Mouse (Mus musculus): ENCODE results near the gene Oprm1. TPM values are rescaled to one million over a fixed set of nuclear protein-coding genes. Genes with fewer than 3 reads are reported as not detected.

Oprm1 gene
- polyA plus RNA-seq, 1 experiment: 0.09 TPM

DNA sequence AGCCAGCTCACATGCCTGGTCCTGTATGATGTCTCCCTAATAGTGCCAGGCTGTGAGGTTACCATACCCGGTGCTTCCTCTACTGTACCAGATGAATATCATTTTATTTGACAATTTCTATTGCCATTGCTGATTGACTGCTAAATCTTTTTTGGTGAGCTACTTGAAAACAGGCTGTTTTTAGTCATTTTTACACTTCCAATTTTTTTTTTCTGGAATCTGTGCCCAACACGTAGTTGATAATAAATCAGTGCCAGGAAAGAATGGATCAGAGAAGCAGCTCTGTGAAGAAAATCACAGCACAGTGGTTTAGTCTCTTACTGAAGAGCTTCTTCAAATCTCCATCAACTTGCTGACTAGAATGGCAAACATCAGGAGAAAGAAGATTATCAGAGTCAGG is 168.4 kb downstream of the Oprm1 start:
- Histone ChIP-seq H3K27ac (ENCODE audit: control insufficient read depth, insufficient read depth, low read depth, low read length) (no peak overlapping the region), H3K4me3 (ENCODE audit: control insufficient read depth, low read depth, low read length) (no peak overlapping the region), H3K4me1 (ENCODE audit: control insufficient read depth, insufficient read depth, low read length) (no peaks in the 10 kb centered on the region), H3K27me3 (ENCODE audit: control insufficient read depth, insufficient read depth, low read length) (no peaks in the 10 kb centered on the region), H3K36me3 (ENCODE audit: control insufficient read depth, insufficient read depth, low read length) (no peaks in the 10 kb centered on the region)
- TF ChIP-seq CTCF (IDR thresholded peaks at IDR 0.05; ENCODE audit: control insufficient read depth, insufficient read depth, insufficient replicate concordance, low read depth, low read length): no peak
- no peak for TF ChIP-seq POLR2A (IDR thresholded peaks at IDR 0.05; ENCODE audit: control insufficient read depth, low read depth, low read length)

DNA sequence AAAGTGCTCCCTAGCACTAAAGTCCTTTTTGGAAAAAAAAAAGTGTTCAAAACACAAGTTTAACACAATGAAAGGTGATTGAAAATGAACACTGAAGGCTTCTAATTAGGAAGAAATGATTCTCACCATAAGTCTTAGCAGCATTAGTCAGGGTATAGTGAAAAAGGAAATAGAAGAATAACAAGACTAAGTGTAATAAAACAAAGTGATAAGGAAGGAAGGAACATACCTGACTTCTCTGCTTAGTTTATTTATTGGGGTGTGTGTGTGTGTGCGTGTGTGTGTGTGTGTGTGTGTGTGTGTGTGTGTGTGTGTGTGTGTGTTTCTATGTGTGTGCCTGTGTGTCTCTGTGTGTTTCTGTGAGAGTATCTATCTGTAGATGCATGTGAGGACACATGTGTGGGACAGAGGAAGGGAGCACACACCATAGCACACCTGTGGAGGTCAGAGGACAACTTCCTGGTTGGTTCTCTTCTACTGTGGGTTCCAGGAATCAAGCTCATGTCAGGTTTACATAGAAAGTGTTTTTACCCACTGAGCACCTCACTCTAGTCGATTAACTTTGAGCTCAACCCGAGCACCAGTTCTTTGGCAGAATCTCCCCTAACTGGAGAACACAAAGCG is 169.4 kb downstream of the Oprm1 start:
- H3K4me1 ChIP-seq (ENCODE audit: control insufficient read depth, insufficient read depth, low read length): no peaks in the 10 kb centered on the region

DNA sequence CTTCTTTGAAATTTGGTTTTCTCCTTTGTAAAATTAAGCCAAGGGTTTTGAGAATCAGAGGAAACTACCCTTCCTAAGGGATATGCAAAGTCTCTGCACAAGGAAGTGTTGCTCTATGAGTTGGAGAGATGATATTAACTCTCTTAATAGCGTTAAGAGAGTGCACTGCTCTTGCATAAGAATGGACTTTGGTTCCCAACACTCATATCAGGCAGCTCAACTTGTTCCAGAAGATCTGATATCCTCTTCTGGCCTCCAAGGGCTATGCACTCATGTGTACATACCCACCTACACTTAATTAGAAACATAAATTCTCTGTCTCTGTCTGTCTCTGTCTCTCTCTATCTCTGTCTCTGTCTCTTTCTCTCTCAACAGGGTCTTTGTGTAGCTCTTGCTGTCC is 170.6 kb downstream of the Oprm1 start:
- Histone ChIP-seq H3K4me3 (ENCODE audit: control insufficient read depth, low read depth, low read length) (no peak overlapping the region), H3K27me3 (ENCODE audit: control insufficient read depth, insufficient read depth, low read length) (no peaks in the 10 kb centered on the region), H3K36me3 (ENCODE audit: control insufficient read depth, insufficient read depth, low read length) (no peaks in the 10 kb centered on the region), H3K27ac (ENCODE audit: control insufficient read depth, insufficient read depth, low read depth, low read length) (no peak overlapping the region), H3K4me1 (ENCODE audit: control insufficient read depth, insufficient read depth, low read length) (no peaks in the 10 kb centered on the region)
- TF ChIP-seq POLR2A (IDR thresholded peaks at IDR 0.05; ENCODE audit: control insufficient read depth, low read depth, low read length) (no peak), CTCF (IDR thresholded peaks at IDR 0.05; ENCODE audit: control insufficient read depth, insufficient read depth, insufficient replicate concordance, low read depth, low read length) (no peak)

More for the DNA sequence above, 169.4 kb downstream of the Oprm1 start:
- Histone ChIP-seq H3K36me3 (ENCODE audit: control insufficient read depth, insufficient read depth, low read length) (no peaks in the 10 kb centered on the region), H3K4me3 (ENCODE audit: control insufficient read depth, low read depth, low read length) (no peak overlapping the region), H3K27me3 (ENCODE audit: control insufficient read depth, insufficient read depth, low read length) (no peaks in the 10 kb centered on the region), H3K27ac (ENCODE audit: control insufficient read depth, insufficient read depth, low read depth, low read length) (no peak overlapping the region)
- no peak for TF ChIP-seq CTCF (IDR thresholded peaks at IDR 0.05; ENCODE audit: control insufficient read depth, insufficient read depth, insufficient replicate concordance, low read depth, low read length)
- no peak for TF ChIP-seq POLR2A (IDR thresholded peaks at IDR 0.05; ENCODE audit: control insufficient read depth, low read depth, low read length)

DNA sequence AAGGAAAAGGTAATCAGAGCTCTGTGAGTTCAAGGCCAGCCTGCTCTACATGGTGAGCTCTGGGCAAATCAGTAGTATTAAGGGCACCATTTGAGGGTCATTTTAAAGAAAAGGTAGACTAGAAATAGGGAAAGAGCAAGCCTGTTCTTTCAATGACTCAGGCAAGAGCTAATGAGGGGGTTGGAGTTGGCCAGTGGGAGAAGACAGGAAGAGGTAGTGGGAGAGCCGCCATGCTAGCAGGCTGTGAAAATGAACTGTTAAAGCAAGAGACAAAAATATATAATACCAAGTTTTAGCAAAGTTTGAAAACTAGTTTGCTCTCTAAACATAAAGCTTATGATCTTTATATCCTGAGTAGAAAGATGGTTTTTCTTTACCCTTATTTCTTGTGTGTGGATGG is 172.1 kb downstream of the Oprm1 start:
- Histone ChIP-seq H3K4me3 (ENCODE audit: control insufficient read depth, low read depth, low read length) (no peak overlapping the region), H3K27ac (ENCODE audit: control insufficient read depth, insufficient read depth, low read depth, low read length) (no peak overlapping the region), H3K27me3 (ENCODE audit: control insufficient read depth, insufficient read depth, low read length) (no peaks in the 10 kb centered on the region), H3K4me1 (ENCODE audit: control insufficient read depth, insufficient read depth, low read length) (no peaks in the 10 kb centered on the region), H3K36me3 (ENCODE audit: control insufficient read depth, insufficient read depth, low read length) (no peaks in the 10 kb centered on the region)
- TF ChIP-seq POLR2A (IDR thresholded peaks at IDR 0.05; ENCODE audit: control insufficient read depth, low read depth, low read length) (no peak), CTCF (IDR thresholded peaks at IDR 0.05; ENCODE audit: control insufficient read depth, insufficient read depth, insufficient replicate concordance, low read depth, low read length) (no peak)

DNA sequence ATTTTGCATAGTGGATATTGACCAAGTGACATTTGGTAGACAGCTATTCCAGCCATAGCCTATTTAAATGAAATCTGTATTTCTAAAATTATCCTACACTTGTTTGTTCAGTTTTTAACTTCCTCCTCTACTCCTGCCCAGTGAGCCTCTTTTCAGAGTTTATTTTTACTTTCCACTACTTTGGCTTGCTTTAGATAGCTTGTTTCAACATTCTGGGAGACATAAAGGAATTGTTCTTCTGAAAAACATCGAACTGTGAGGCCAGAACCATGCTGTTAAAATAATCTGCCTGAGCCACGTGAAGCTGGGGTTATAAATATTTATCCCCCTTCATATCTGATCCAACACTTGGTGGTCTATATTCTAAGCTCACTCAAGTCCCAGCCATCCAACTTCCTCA is 172.6 kb downstream of the Oprm1 start:
- H3K36me3 ChIP-seq (ENCODE audit: control insufficient read depth, insufficient read depth, low read length): no peaks in the 10 kb centered on the region
- no peak overlapping the region for H3K4me3 ChIP-seq (ENCODE audit: control insufficient read depth, low read depth, low read length)
- no peaks in the 10 kb centered on the region for H3K27me3 ChIP-seq (ENCODE audit: control insufficient read depth, insufficient read depth, low read length)
- TF ChIP-seq POLR2A (IDR thresholded peaks at IDR 0.05; ENCODE audit: control insufficient read depth, low read depth, low read length) (no peak), CTCF (IDR thresholded peaks at IDR 0.05; ENCODE audit: control insufficient read depth, insufficient read depth, insufficient replicate concordance, low read depth, low read length) (no peak)
- H3K4me1 ChIP-seq (ENCODE audit: control insufficient read depth, insufficient read depth, low read length): no peaks in the 10 kb centered on the region
- no peak overlapping the region for H3K27ac ChIP-seq (ENCODE audit: control insufficient read depth, insufficient read depth, low read depth, low read length)

DNA sequence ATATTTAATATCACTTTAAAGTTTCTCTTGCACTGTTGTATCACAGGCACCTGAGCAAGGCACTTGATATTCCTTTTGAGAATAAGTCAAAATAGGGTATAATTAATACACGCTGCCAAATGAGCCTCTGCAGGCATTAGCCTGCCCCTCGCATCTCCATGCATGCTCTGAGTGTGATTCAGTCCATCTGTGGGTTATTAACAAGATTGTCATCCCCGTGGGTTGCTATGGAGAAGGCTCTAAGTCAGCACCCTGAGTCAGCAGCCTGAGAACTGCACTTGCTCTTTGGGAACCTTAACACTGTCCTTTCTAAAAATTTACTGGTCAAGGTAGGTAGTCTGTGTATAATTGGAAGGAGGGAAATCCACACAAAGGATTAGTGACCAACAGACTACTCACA is 176.5 kb downstream of the Oprm1 start:
- TF ChIP-seq CTCF (IDR thresholded peaks at IDR 0.05; ENCODE audit: control insufficient read depth, insufficient read depth, insufficient replicate concordance, low read depth, low read length) (no peak), POLR2A (IDR thresholded peaks at IDR 0.05; ENCODE audit: control insufficient read depth, low read depth, low read length) (no peak)
- no peak overlapping the region for H3K4me3 ChIP-seq (ENCODE audit: control insufficient read depth, low read depth, low read length)
- no peaks in the 10 kb centered on the region for H3K27me3 ChIP-seq (ENCODE audit: control insufficient read depth, insufficient read depth, low read length)
- no peaks in the 10 kb centered on the region for H3K4me1 ChIP-seq (ENCODE audit: control insufficient read depth, insufficient read depth, low read length)
- no peak overlapping the region for H3K27ac ChIP-seq (ENCODE audit: control insufficient read depth, insufficient read depth, low read depth, low read length)
- H3K36me3 ChIP-seq (ENCODE audit: control insufficient read depth, insufficient read depth, low read length): no peaks in the 10 kb centered on the region

DNA sequence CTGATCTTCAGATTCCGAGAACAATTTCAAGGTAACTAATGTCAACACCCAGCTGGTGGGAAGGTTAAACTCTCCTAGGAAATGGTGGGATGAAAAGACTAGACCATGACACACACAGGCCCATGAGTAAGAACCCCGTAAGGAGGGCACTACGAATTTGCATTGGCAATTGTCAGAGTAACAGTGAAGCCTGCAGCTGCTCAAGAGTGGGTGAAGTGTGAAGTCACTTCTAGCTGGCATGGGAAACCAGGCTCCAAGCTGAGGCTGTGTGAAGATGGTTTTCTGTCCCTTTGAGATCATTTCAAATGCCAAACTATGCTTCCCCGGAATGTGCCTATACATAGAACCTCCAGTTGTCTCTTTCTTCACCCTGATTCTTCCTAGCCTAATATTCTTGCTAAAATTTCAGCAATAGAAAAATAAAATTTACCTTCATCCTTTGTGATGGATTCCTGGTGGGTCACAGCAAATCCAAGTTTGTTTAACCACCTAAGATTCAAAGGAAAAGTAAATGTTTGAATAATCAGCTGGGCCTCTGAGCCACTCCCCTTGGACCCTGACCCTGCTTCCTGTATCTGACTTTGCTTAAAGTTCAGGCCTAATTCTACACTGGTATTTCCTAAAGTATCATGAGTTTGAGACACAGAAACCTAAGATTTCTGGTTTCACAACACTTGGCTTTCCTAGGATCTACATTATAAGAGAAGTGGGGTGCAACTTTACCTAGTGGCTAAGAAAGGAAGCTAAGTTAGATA is 178.5 kb downstream of the Oprm1 start:
- Histone ChIP-seq H3K27ac (ENCODE audit: control insufficient read depth, insufficient read depth, low read depth, low read length) (no peak overlapping the region), H3K27me3 (ENCODE audit: control insufficient read depth, insufficient read depth, low read length) (no peaks in the 10 kb centered on the region), H3K4me1 (ENCODE audit: control insufficient read depth, insufficient read depth, low read length) (no peaks in the 10 kb centered on the region), H3K36me3 (ENCODE audit: control insufficient read depth, insufficient read depth, low read length) (no peaks in the 10 kb centered on the region), H3K4me3 (ENCODE audit: control insufficient read depth, low read depth, low read length) (no peak overlapping the region)
- TF ChIP-seq POLR2A (IDR thresholded peaks at IDR 0.05; ENCODE audit: control insufficient read depth, low read depth, low read length) (no peak), CTCF (IDR thresholded peaks at IDR 0.05; ENCODE audit: control insufficient read depth, insufficient read depth, insufficient replicate concordance, low read depth, low read length) (no peak)

Measured in testis, adult 2 months (tissue).